Comparison of ENCODE assay signal across 17 mouse cellular contexts in the genomic region with DNA sequence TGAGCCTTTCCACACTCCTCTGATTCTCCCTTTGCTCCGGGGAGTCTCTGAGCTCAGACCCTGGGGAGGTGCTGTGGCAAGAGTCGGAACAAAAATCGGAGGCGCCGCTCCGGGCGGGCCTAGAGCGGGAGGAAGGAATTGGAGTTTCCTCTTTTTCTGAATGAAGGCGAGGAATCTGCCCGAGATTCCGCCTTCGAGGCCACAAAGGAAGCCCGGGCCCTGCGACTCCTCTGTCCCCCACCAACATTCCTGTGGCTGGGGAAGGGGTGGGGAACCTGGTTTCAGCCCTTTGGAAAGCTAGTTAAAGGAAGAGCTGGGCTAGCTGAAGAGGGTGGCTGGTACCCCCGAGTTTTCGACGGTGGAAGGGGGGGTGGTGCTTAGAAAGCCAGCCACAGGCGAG. TPM values are rescaled to one million over a fixed set of nuclear protein-coding genes. Genes with fewer than 3 reads are reported as not detected.
DNase-seq lines count a peak whose midpoint lies in the region; ATAC-seq lines count a peak whose summit lies in the region.
"Had no signal": no experiment of that assay in that cellular context is flagged by ENCODE, and none has a peak within 500 bp of the region (broad histone marks: within the 10 kb centered on the region; RNA-seq: fewer than 3 reads in every experiment).

No protein-coding gene starts in this region.

- peak overlapping the region; percentile 37; the same call in 1 of the 2 replicates for H3K4me2 ChIP-seq in heart, embryonic 15.5 days
- H3K4me2 ChIP-seq in neural tube, embryonic 15.5 days = no peak overlapping the region
- H3K4me2 ChIP-seq in embryonic facial prominence, embryonic 15.5 days (replicated peaks) = peak overlapping the region; percentile 37
- no peak overlapping the region for H3K4me2 ChIP-seq in stomach, embryonic 15.5 days

- 2% methylated on average over 18 of the region's 18 CpGs for WGBS in heart, embryonic 15.5 days
- under 1% methylated on average over 18 of the region's 18 CpGs for WGBS in neural tube, embryonic 15.5 days
- WGBS in embryonic facial prominence, embryonic 15.5 days = 2% methylated on average over 18 of the region's 18 CpGs
- WGBS in stomach, embryonic 15.5 days = 1% methylated on average over 18 of the region's 18 CpGs

- ATAC-seq in heart, embryonic 15.5 days (replicated peaks; ENCODE audit: insufficient number of reproducible peaks, insufficient read depth, low FRiP score, low read depth) = no peak
- ATAC-seq in neural tube, embryonic 15.5 days (ENCODE audit: low FRiP score) = no peak
- ATAC-seq in embryonic facial prominence, embryonic 15.5 days (ENCODE audit: insufficient number of reproducible peaks, low FRiP score, low TSS enrichment, low read depth) = no peak
- no peak for ATAC-seq in stomach, embryonic 15.5 days (ENCODE audit: insufficient read depth, low FRiP score, low read depth)
- ATAC-seq: lung, postnatal 0 days had no signal

- no peak overlapping the region for H3K27ac ChIP-seq in heart, embryonic 15.5 days
- no peak overlapping the region for H3K27ac ChIP-seq in neural tube, embryonic 15.5 days (replicated peaks)
- H3K27ac ChIP-seq in embryonic facial prominence, embryonic 15.5 days (replicated peaks) = no peak overlapping the region
- H3K27ac ChIP-seq in stomach, embryonic 15.5 days = no peak overlapping the region
- H3K27ac ChIP-seq: forebrain, embryonic 10.5 days; heart, adult 2 months; layer of hippocampus, adult 2 months; left cerebral cortex, adult 2 months had no signal

- peak overlapping the region; percentile 24 for H3K4me3 ChIP-seq in heart, embryonic 15.5 days
- H3K4me3 ChIP-seq in neural tube, embryonic 15.5 days (replicated peaks) = no peak overlapping the region
- peak overlapping the region; percentile 25 for H3K4me3 ChIP-seq in embryonic facial prominence, embryonic 15.5 days (replicated peaks)
- H3K4me3 ChIP-seq in stomach, embryonic 15.5 days (replicated peaks) = peak overlapping the region; percentile 5
- H3K4me3 ChIP-seq: layer of hippocampus, adult 2 months; left cerebral cortex, adult 2 months had no signal

- H3K36me3 ChIP-seq in heart, embryonic 15.5 days = no peaks in the 10 kb centered on the region
- H3K36me3 ChIP-seq in neural tube, embryonic 15.5 days = no peaks in the 10 kb centered on the region
- no peaks in the 10 kb centered on the region for H3K36me3 ChIP-seq in embryonic facial prominence, embryonic 15.5 days
- no peaks in the 10 kb centered on the region for H3K36me3 ChIP-seq in stomach, embryonic 15.5 days
- H3K36me3 ChIP-seq: forebrain, embryonic 10.5 days had no signal

- peaks cover 26% of the 10 kb centered on the region for H3K4me1 ChIP-seq in heart, embryonic 15.5 days (replicated peaks)
- H3K4me1 ChIP-seq in neural tube, embryonic 15.5 days = peaks cover 13% of the 10 kb centered on the region
- H3K4me1 ChIP-seq in embryonic facial prominence, embryonic 15.5 days = peaks cover 38% of the 10 kb centered on the region
- peaks cover 19% of the 10 kb centered on the region for H3K4me1 ChIP-seq in stomach, embryonic 15.5 days

- H3K27me3 ChIP-seq in heart, embryonic 15.5 days = peaks cover 97% of the 10 kb centered on the region
- peaks cover 98% of the 10 kb centered on the region for H3K27me3 ChIP-seq in neural tube, embryonic 15.5 days (replicated peaks)
- peaks cover 100% of the 10 kb centered on the region for H3K27me3 ChIP-seq in embryonic facial prominence, embryonic 15.5 days
- H3K27me3 ChIP-seq in stomach, embryonic 15.5 days (replicated peaks) = peaks cover 95% of the 10 kb centered on the region

- no peak overlapping the region for H3K9ac ChIP-seq in heart, embryonic 15.5 days
- H3K9ac ChIP-seq in neural tube, embryonic 15.5 days (replicated peaks) = no peak overlapping the region
- no peak overlapping the region for H3K9ac ChIP-seq in embryonic facial prominence, embryonic 15.5 days
- H3K9ac ChIP-seq in stomach, embryonic 15.5 days = no peak overlapping the region

- intact Hi-C loops in left cerebral cortex, postnatal 4 days (cut with DNase I) = loop anchor here (10.0 kb wide), 1 partner anchor 410 kb away; no protein-coding TSS in a partner anchor

- no peaks in the 10 kb centered on the region for H3K9me3 ChIP-seq in heart, embryonic 15.5 days (replicated peaks)
- no peaks in the 10 kb centered on the region for H3K9me3 ChIP-seq in neural tube, embryonic 15.5 days (replicated peaks)
- H3K9me3 ChIP-seq in embryonic facial prominence, embryonic 15.5 days (replicated peaks) = no peaks in the 10 kb centered on the region
- H3K9me3 ChIP-seq in stomach, embryonic 15.5 days = no peaks in the 10 kb centered on the region
- H3K9me3 ChIP-seq: forebrain, embryonic 10.5 days had no signal

- DNase-seq in heart, adult 11 months = no peak
- peak; percentile 61 for DNase-seq in neural tube, embryonic 10.5 days (ENCODE audit: extremely low spot score, low spot score)
- no peak for DNase-seq in thymus, postnatal 10 days (ENCODE audit: low spot score in 2 of 2)
- DNase-seq in left cerebral cortex, postnatal 4 days = no peak
- DNase-seq: cerebellum, adult 11-12 months; kidney, adult 11 months; thymus, postnatal 36 days had no signal

RNA-seq across cellular contexts. Expression of a gene that starts 4.0 kb away (rescaled TPM):
- 0.28 and 0.40 TPM in 2 replicates for polyA plus RNA-seq in heart, embryonic 15.5 days (2015; fragmentation: Nextera tagmentation; extraction: Ambion mirVana)
- polyA plus RNA-seq in neural tube, embryonic 15.5 days (2015; fragmentation: Nextera tagmentation; extraction: Ambion mirVana) = 0.14 and 0.26 TPM in 2 replicates
- 1.2 and 1.4 TPM in 2 replicates for polyA plus RNA-seq in embryonic facial prominence, embryonic 15.5 days (2015; fragmentation: Nextera tagmentation; extraction: Ambion mirVana)
- 5.4 and 6.5 TPM in 2 replicates for polyA plus RNA-seq in stomach, embryonic 15.5 days (2015; fragmentation: Nextera tagmentation; extraction: Ambion mirVana)
- not detected for total RNA-seq in left cerebral cortex, postnatal 4 days (2021)
- total RNA-seq: layer of hippocampus, adult 2 months; left cerebral cortex, adult 2 months had no signal
- polyA plus RNA-seq: cortical plate, adult 2 months; forebrain, embryonic 10.5 days; lung, postnatal 0 days had no signal

Comparison
In these comparisons a context has a peak if more than half of its experiments do, and no peak if none do; other contexts are left out.
1. H3K4me2 ChIP-seq: peak in heart, embryonic 15.5 days (single experiment) and embryonic facial prominence, embryonic 15.5 days (single experiment); none in neural tube, embryonic 15.5 days (single experiment) and stomach, embryonic 15.5 days (single experiment).